Mouse (Mus musculus): ENCODE results near the gene Tmem120a.

DNA sequence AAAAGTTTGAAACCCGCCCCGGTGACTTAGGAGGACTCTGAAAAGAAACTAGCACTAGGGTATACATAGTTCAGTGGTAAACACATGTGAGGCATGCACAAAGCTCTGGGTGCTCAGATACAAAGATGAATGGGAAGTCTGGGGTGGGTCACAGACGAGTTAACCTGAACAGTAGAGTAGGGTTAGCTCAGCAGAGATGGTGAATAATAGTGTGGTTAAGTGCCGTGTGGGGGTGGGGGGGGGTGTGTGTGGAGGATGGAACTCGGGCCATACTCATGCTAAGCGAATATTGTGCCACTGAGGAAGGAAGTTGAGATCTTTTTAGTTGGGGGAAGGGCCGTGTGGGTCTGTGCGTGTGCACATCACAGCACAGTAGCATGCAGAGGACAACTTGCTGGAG lies 36.1 kb upstream of the Tmem120a start:
- TF ChIP-seq EP300 (optimal IDR thresholded peaks at IDR 0.05) (no peak), CTCF (IDR thresholded peaks at IDR 0.05; ENCODE audit: low read depth) (no peak)
